Mouse (Mus musculus) retina, embryonic 14.5 days (tissue): ENCODE measurements around the gene Vcl.

Source experiments
- DNase-seq: peaks from one replicate; pipeline ENCODE4 v3.0.0-alpha.2; 2015; ENCODE audit warnings: low spot score

Gene Vcl

GRCm38 (mm10) chr14:20928848-20929745 lies at the start of gene Vcl:
Gene Vcl, plus strand, starts transcription at chr14:20929398.
- DNase-seq = peak; percentile 100

- no peak for DNase-seq
These were observed 44.5 kb upstream of the Vcl start for GRCm38 (mm10) chr14:20884691-20885090.

- DNase-seq = peak; percentile 7
These were observed 43.9 kb upstream of the Vcl start for GRCm38 (mm10) chr14:20885091-20885888.

- DNase-seq = peak; percentile 16
These were observed 42.9 kb upstream of the Vcl start for GRCm38 (mm10) chr14:20886266-20886665.

GRCm38 (mm10) chr14:20887541-20888085 lies 41.6 kb upstream of the Vcl start:
- DNase-seq = no peak

- peak; percentile 27 for DNase-seq
These were observed 37.2 kb upstream of the Vcl start for GRCm38 (mm10) chr14:20891941-20892402.

GRCm38 (mm10) chr14:20893815-20894214 lies 35.4 kb upstream of the Vcl start:
- no peak for DNase-seq

- no peak for DNase-seq
These were observed 27.9 kb upstream of the Vcl start for GRCm38 (mm10) chr14:20901267-20901666.

- no peak for DNase-seq
These were observed 26.1 kb upstream of the Vcl start for GRCm38 (mm10) chr14:20903137-20903536.

- DNase-seq = no peak
These were observed 17.4 kb upstream of the Vcl start for GRCm38 (mm10) chr14:20911811-20912210.

GRCm38 (mm10) chr14:20914415-20914814 lies 14.8 kb upstream of the Vcl start:
- DNase-seq = no peak

GRCm38 (mm10) chr14:20916625-20917612 lies 12.3 kb upstream of the Vcl start:
- DNase-seq = no peak

- DNase-seq = no peak
These were observed 5.0 kb upstream of the Vcl start for GRCm38 (mm10) chr14:20924071-20924789.

GRCm38 (mm10) chr14:20927470-20928307 lies 1.5 kb upstream of the Vcl start:
- DNase-seq = no peak

GRCm38 (mm10) chr14:20928308-20928685 lies 901 bp upstream of the Vcl start:
- no peak for DNase-seq

GRCm38 (mm10) chr14:20929814-20930434 lies 726 bp downstream of the Vcl start:
- DNase-seq = peak; percentile 25

GRCm38 (mm10) chr14:20930481-20931391 lies 1.5 kb downstream of the Vcl start:
- DNase-seq = peak; percentile 16

- DNase-seq = no peak
These were observed 9.2 kb downstream of the Vcl start for GRCm38 (mm10) chr14:20938424-20938823.
